Mouse (Mus musculus) ovary, postnatal 36 days (tissue): Measurements from ENCODE around the gene Proser2.

ENCODE experiments used
- DNase-seq: peaks from one replicate; pipeline ENCODE4 v3.0.0; 2022; ENCODE audit warnings: low spot score, mixed read lengths

Gene Proser2

DNA sequence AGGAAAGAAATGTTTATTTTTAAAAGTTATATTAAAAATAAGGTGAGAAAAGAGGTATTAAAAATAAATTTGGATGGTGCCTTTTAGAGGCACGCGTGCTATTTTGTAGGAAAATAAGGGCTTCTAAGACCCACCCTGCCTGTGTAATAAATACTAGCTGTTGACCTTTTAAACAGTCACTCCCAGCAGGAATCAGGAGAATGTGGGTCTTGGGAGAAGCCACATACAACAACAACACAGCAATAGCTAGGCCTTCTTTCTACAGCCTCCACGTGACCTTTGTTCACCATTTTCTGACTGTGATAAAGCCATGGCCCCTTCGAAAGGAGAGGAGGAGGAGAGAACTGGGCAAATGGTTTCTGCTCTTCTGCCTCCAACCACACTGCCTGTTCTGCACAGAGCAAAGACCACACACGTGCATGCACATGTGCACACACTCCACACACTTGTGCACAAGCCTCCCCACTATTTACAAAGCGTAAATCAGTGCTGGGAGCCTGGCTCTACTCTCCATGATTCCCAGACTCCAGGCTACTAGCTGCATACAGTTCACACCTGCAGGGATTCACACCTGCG lies 57.2 kb downstream of the Proser2 start:
- DNase-seq: peak; percentile 3

GRCm38 (mm10) chr2:6071598-6072440 lies 58.2 kb downstream of the Proser2 start:
- DNase-seq: peak; percentile 75

DNA sequence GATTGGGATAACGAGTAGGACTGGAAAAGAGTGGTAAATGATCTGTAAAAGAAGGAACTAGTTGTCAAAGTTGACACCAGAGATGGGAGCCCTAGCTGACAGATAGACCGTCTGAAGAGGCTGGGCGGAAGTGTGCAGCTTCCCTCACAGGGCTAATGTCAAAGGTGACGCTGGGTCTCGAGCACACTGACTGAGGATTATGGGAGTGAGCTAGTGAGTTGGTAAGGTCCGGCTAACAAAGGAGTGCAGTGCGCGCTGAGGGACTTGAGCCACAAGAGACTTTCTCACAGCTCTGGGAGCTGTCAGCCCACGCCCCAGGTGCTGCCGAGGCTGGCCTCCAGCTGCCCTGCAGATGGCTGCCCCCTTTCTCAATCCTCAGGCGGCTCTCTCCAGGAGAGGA lies 59.1 kb downstream of the Proser2 start:
- DNase-seq: peak; percentile 3

GRCm38 (mm10) chr2:6067341-6067740 lies 62.7 kb downstream of the Proser2 start:
- no peak for DNase-seq

- no peak for DNase-seq
These were observed 69.8 kb downstream of the Proser2 start for GRCm38 (mm10) chr2:6060071-6060804.

DNA sequence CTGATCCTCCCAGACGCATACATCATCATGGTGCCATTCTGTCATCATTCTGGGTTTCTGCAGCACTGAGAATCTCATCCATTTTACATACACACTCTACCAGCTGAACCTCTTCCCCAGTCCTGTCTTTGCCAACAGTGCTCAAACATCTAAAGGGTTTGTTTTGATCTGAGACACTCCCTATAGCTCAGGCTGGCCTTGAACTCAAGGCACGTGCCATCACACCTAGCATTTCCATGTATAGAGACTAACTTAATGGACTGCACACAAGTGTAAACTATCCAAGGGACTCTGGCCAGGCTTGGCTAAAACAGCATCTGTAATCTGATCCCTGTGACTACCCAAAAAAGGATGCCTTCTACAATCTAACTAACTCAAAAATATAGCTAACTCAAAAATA lies 70.7 kb downstream of the Proser2 start:
- no peak for DNase-seq

DNA sequence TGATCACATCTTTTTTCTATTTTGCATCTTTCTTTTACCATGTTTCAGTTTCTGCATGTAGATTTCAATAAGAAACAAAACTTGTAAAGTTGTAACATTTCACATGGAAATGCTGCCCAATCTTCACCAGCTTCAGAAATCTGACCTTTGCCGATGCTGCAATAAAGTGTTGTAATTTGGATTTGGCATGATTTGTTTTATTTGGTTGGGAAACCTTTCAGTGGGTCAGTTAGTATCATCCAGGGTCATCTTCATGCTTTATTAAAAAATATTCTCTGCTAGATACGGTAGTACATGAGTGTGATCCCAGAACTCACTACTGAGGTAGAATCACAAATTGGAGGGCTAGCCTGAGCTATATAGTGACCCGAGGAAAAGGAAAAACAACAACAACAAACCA lies 73.5 kb downstream of the Proser2 start:
- no peak for DNase-seq

DNA sequence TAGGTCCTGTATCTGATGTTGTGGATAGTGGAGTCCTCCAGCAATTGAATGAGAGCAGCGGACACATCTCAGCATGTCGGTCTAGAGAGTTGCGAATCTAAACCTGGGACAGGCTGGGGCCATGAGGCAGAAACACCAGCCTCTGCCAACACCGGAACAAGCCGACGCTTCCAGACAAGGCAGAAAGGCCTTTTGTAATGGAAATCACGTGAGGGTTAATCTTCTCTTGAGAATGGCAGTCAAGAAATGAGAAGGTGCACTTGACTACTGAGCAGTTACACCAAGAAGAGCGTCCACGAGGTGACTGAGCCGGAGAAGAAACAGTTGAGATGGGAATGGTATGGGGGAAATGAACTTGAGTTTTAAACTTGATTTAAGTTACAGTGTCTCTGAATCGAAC lies 74.5 kb downstream of the Proser2 start:
- no peak for DNase-seq

DNA sequence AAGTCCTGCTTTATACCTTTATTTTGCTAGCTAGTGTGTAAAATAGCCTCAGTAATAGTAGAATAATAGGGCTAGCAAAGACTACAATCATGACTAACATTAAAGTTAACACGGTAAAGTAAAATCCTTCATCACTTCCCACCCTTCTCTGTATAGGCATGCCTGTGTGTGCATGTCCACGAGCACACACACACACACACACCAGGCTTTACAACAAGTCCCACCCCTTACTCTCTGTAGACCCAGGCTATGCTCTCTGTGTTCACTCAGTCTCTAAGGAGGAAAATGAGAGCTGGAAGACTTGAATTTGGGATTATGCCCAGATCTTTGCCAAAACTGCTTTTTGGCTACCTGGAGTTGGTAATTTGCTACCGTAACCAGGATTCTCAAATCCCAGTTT lies 81.0 kb downstream of the Proser2 start:
- DNase-seq: no peak

- DNase-seq: peak; percentile 38
These were observed 81.4 kb downstream of the Proser2 start for GRCm38 (mm10) chr2:6048570-6048969.
